Mouse (Mus musculus): ENCODE data around the gene Pklr.

- no peak for TF ChIP-seq CTCF (IDR thresholded peaks at IDR 0.05; ENCODE audit: low read depth, low read length)
- TF ChIP-seq POLR2A (IDR thresholded peaks at IDR 0.05; ENCODE audit: borderline replicate concordance, low read depth, low read length), result no peak
Observed at GRCm38 (mm10) chr3:89136365-89136764, 423 bp downstream of the Pklr start.

Measured in bone marrow macrophage, adult 2 months (primary cell).